Mouse (Mus musculus) midbrain, embryonic 16.5 days (tissue): ENCODE measurements around the gene Tmem131l. TPM values are rescaled to one million over a fixed set of nuclear protein-coding genes. Genes with fewer than 3 reads are reported as not detected.
"Not testable (repeated sequence)": the region's sequence is repeated elsewhere in the genome, so short reads cannot be mapped to it uniquely, and the experiment has no call there.

Experiments
- ATAC-seq: fragments of 200-750 bp; cut with Nextera tagmentation; 2 replicates; pipeline ENCODE4 v1.8.0; 2017; ENCODE audit warnings: moderate TSS enrichment
- H3K27ac ChIP-seq: fragments of 300-500 bp; sonication (generic); 2 replicates; pipeline ENCODE4 v1.5.1; 2014; ENCODE audit warnings: mild to moderate bottlenecking, low read length, mixed read lengths
- H3K27me3 ChIP-seq: fragments of 300-500 bp; sonication (generic); 2 replicates; pipeline ENCODE4 v1.6.1; 2014; ENCODE audit warnings: low read depth, low read length, mixed read lengths; ENCODE audit not compliant: control insufficient read depth, insufficient read depth
- H3K36me3 ChIP-seq: fragments of 300-500 bp; sonication (generic); 2 replicates; pipeline ENCODE4 v1.6.1; 2014; ENCODE audit warnings: mild to moderate bottlenecking, low read length, moderate library complexity, mixed read lengths; ENCODE audit not compliant: control insufficient read depth, insufficient read depth
- H3K4me1 ChIP-seq: fragments of 300-500 bp; sonication (generic); 2 replicates; pipeline ENCODE4 v1.6.1; 2014; ENCODE audit warnings: mild to moderate bottlenecking, low read length, mixed read lengths; ENCODE audit not compliant: control insufficient read depth, insufficient read depth
- H3K4me2 ChIP-seq: fragments of 300-500 bp; sonication (generic); 2 replicates; pipeline ENCODE4 v1.6.1; 2014; ENCODE audit warnings: mild to moderate bottlenecking, low read length, mixed read lengths
- H3K4me3 ChIP-seq: fragments of 300-500 bp; sonication (generic); 2 replicates; pipeline ENCODE4 v1.5.1; 2014; ENCODE audit warnings: low read depth, mild to moderate bottlenecking, low read length, moderate library complexity, mixed read lengths
- H3K9ac ChIP-seq: fragments of 300-500 bp; sonication (generic); 2 replicates; pipeline ENCODE4 v1.6.1; 2014; ENCODE audit warnings: low read depth, low read length, mixed read lengths
- H3K9me3 ChIP-seq: fragments of 300-500 bp; sonication (generic); replicated peaks from 2 replicates; pipeline ENCODE4 v1.6.1; 2014; ENCODE audit warnings: mild to moderate bottlenecking, low read length, mixed read lengths; ENCODE audit not compliant: control insufficient read depth, poor library complexity, severe bottlenecking
- WGBS: fragments of 180-500 bp; shearing (Covaris S2); extraction: QIAGEN DNeasy Blood & Tissue Kit; methylation state at CpG from one replicate; pipeline ENCODE4 v1.1.7; 2014; 5-methylcytosine and 5-hydroxymethylcytosine counted together
- polyA plus RNA-seq: library from polyadenylated mRNA; unstranded; fragments of >200 nt; fragmentation: Nextera tagmentation; extraction: Ambion mirVana; gene quantifications from 2 replicates; pipeline ENCODE4 v1.2.1, GENCODE M21; 2015

Gene Tmem131l
- polyA plus RNA-seq, 1 experiment from 2014 or later = 53.8 TPM

GRCm38 (mm10) chr3:83878801-83879200, 161.2 kb downstream of the Tmem131l start:
- WGBS = 95% methylated on average over 4 of the region's 4 CpGs
- H3K4me1 ChIP-seq = no peaks in the 10 kb centered on the region

DNA sequence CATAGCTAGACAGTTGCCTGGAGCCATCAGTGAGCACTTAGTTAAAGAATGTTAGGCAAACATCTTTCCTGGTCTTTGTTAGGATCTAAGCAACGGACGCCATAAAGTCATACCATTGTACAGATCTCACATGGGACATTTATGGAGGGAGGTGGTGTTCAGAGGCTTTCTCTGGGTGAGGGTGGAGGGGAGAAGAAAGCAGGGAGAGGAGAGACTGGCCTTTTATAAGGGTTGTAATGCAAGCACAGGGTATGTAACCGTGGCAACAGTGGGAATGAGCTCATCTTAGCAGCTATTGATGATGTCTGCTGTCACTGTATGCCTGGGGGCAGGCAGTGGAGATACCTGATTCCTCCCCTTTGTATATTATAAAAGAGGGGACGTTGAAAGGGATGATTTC, 163.7 kb downstream of the Tmem131l start:
- 73% methylated on average over 4 of the region's 4 CpGs for WGBS
- H3K27me3 ChIP-seq = no peaks in the 10 kb centered on the region
- no peak overlapping the region for H3K4me2 ChIP-seq
- H3K27ac ChIP-seq = no peak overlapping the region
- no peaks in the 10 kb centered on the region for H3K36me3 ChIP-seq
- H3K4me1 ChIP-seq = no peaks in the 10 kb centered on the region
- peaks cover 3% of the 10 kb centered on the region; the same call in 1 of the 2 replicates for H3K9me3 ChIP-seq
- H3K4me3 ChIP-seq = no peak overlapping the region
- ATAC-seq = no peak
- H3K9ac ChIP-seq = no peak overlapping the region

More at GRCm38 (mm10) chr3:83878801-83879200, 161.2 kb downstream of the Tmem131l start:
- Histone ChIP-seq H3K4me2 (no peak overlapping the region), H3K9ac (no peak overlapping the region), H3K27ac (no peak overlapping the region), H3K4me3 (no peak overlapping the region), H3K9me3 (no peaks in the 10 kb centered on the region; the same call in 1 of the 2 replicates), H3K36me3 (no peaks in the 10 kb centered on the region), H3K27me3 (no peaks in the 10 kb centered on the region)
- no peak for ATAC-seq

GRCm38 (mm10) chr3:83875078-83875477, 164.9 kb downstream of the Tmem131l start:
- not testable (repeated sequence) for H3K27me3 ChIP-seq, H3K4me3 ChIP-seq, H3K9ac ChIP-seq, H3K4me2 ChIP-seq, H3K36me3 ChIP-seq, ATAC-seq, H3K9me3 ChIP-seq, H3K27ac ChIP-seq, H3K4me1 ChIP-seq
- 97% methylated on average over 2 of the region's 2 CpGs for WGBS

DNA sequence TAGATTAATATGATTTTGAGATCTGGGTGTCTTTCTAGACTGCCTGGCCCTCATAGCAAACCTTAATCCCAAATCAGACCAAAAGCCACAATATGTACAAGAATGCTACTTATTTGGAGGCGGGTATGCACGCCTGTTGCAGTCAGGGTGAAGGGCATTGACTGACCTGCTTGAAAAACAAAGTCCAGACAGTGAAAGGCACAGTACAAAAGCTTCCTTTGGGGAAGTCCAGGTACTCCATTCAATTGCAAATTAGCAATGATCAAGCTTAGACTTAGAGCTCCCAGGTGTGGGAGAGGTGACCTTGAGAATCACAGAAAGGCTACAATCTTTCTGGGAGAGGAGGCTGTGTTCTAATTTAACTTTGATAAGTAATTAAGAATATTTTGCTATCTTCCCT, 167.1 kb downstream of the Tmem131l start:
- H3K27me3 ChIP-seq, H3K9ac ChIP-seq, ATAC-seq, H3K4me1 ChIP-seq, H3K27ac ChIP-seq, H3K9me3 ChIP-seq, H3K4me3 ChIP-seq, H3K4me2 ChIP-seq, H3K36me3 ChIP-seq: not testable (repeated sequence)
- WGBS = 77% methylated on average over 2 of the region's 2 CpGs

- not testable (repeated sequence) for H3K4me3 ChIP-seq, H3K27me3 ChIP-seq, H3K4me2 ChIP-seq, H3K36me3 ChIP-seq, H3K4me1 ChIP-seq, H3K9ac ChIP-seq, H3K9me3 ChIP-seq, ATAC-seq, H3K27ac ChIP-seq
- WGBS = 96% methylated on average over 4 of the region's 4 CpGs
Measured at GRCm38 (mm10) chr3:83871962-83872361, 168.0 kb downstream of the Tmem131l start.

DNA sequence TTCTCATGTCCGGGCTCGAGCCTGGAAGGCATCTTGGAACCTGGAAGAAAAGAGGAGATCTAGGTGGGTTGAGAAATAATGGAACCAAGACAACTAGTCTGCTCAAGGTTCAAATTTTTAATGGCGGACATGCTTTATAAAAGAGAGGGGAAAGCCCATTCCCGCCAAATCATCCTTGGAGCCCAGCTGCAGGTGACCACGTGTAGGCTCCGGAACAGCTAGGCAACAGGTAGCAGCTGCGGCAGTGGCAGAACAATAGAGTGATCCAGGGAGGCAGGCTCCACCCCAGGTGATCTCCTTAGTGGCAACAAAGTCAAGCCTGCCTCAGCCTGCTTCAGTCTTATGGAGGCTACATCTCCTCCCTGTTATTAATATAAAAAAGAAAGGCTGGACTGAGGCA, 168.4 kb downstream of the Tmem131l start:
- H3K27ac ChIP-seq, H3K4me1 ChIP-seq, H3K4me2 ChIP-seq, H3K4me3 ChIP-seq, H3K36me3 ChIP-seq, H3K9ac ChIP-seq, H3K27me3 ChIP-seq, H3K9me3 ChIP-seq, ATAC-seq: not testable (repeated sequence)
- 95% methylated on average over 7 of the region's 7 CpGs for WGBS

DNA sequence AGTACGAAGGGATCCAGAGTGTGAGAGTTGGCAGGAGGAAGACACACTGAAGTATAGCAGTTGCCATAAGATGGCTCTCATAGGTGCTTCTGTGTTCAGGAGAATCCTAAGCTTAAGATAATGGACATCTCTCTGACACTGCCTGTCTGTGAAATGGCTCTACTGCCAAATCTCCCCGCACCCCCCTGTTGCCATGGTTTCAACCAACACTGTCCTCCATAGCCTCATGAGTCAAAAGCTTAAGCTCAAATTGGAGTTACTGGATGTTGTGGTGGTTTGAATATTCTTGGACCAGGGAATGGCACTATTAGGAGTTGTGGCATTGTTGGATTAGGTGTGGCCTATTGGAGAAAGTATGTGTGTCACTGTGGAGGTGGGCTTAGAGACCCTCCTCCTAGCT, 170.2 kb downstream of the Tmem131l start:
- ATAC-seq = no peak
- 0 out of 2 replicates have a peak, but pooled peaks cover 3% of the 10 kb centered on the region for H3K9me3 ChIP-seq
- no peaks in the 10 kb centered on the region for H3K36me3 ChIP-seq
- H3K27ac ChIP-seq = no peak overlapping the region
- no peak overlapping the region for H3K4me2 ChIP-seq
- no peaks in the 10 kb centered on the region for H3K27me3 ChIP-seq
- H3K9ac ChIP-seq = no peak overlapping the region
- H3K4me1 ChIP-seq = no peaks in the 10 kb centered on the region
- H3K4me3 ChIP-seq = no peak overlapping the region
- 97% methylated on average over 2 of the region's 2 CpGs for WGBS

- not testable (repeated sequence) for H3K4me2 ChIP-seq, H3K4me1 ChIP-seq, ATAC-seq, H3K27ac ChIP-seq, H3K36me3 ChIP-seq, H3K27me3 ChIP-seq, H3K9ac ChIP-seq, H3K4me3 ChIP-seq, H3K9me3 ChIP-seq
Measured at GRCm38 (mm10) chr3:83867026-83867425, 172.9 kb downstream of the Tmem131l start.

DNA sequence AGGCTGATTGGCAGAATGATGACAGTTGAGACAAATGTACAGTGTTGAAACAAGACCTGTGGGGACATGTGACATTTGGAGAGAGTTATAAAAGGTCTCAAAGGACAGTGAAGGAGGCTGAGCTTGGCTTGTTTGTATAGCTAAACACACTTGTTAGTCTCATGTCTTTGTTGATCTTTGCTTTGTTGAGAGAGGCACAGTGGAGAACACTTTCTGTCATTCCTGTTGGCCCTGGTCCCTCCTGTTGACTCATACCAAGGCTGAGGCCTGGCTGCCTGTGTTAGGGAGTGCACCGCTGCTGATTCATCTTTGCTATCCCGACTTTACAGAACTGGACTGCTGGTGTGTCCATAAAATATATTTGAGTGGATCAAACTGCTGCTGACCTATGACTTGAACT, 174.8 kb downstream of the Tmem131l start:
- Histone ChIP-seq H3K27ac (no peak overlapping the region), H3K9ac (no peak overlapping the region), H3K27me3 (no peaks in the 10 kb centered on the region), H3K4me1 (no peaks in the 10 kb centered on the region), H3K4me2 (no peak overlapping the region), H3K4me3 (no peak overlapping the region), H3K9me3 (no peaks in the 10 kb centered on the region), H3K36me3 (no peaks in the 10 kb centered on the region)
- 95% methylated on average over 2 of the region's 2 CpGs for WGBS
- no peak for ATAC-seq
